14 mouse cellular contexts compared by ENCODE assay signal in the genomic region with DNA sequence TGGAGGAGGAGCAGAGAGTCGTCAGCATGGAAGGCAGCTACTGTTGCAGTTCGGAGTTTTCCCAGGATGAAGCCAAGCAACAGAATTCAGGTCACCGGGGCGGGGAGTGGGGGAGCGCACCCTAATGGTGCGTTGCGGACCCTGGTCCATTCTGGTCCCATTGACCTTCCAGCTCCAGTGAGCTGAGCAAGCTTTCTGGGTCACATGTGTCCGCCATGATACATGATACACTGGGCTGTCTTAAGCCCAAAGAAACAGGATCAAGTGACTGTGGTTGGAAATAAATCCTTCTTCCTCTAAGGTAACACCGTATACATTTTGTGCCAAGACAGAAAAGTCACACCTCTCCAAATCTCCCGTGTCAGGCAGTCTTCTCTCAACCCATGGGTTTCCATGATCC.
"Had no signal": no experiment of that assay in that cellular context is flagged by ENCODE, and none has a peak within 500 bp of the region (broad histone marks: within the 10 kb centered on the region; RNA-seq: fewer than 3 reads in every experiment).

No protein-coding gene starts in this region.

- ATAC-seq: intestine, embryonic 15.5 days had no signal

- H3K4me2 ChIP-seq: intestine, embryonic 15.5 days; liver, embryonic 13.5 days; midbrain, embryonic 11.5 days had no signal

- H3K4me3 ChIP-seq: intestine, embryonic 15.5 days; left cerebral cortex, adult 2 months; liver, embryonic 13.5 days had no signal

- H3K27ac ChIP-seq: intestine, embryonic 15.5 days; left cerebral cortex, adult 2 months; liver, embryonic 13.5 days; stomach, postnatal 0 days had no signal

- H3K4me1 ChIP-seq: intestine, embryonic 15.5 days; liver, embryonic 13.5 days had no signal

- H3K36me3 ChIP-seq: intestine, embryonic 15.5 days; liver, embryonic 13.5 days had no signal

- DNase-seq: kidney, postnatal 25 days; layer of hippocampus, postnatal 36 days; liver, embryonic 13.5 days; lung, adult 2 months; lung, postnatal 14 days; lung, postnatal 4 days; midbrain, embryonic 14.5 days; thymus, adult 2 months; thymus, postnatal 14 days; thymus, postnatal 4 days had no signal

- H3K27me3 ChIP-seq: intestine, embryonic 15.5 days; liver, embryonic 13.5 days had no signal

- H3K9ac ChIP-seq: intestine, embryonic 15.5 days; liver, embryonic 13.5 days had no signal

- H3K9me3 ChIP-seq: intestine, embryonic 15.5 days; liver, embryonic 13.5 days had no signal
